ENCODE assay signal across 17 mouse cellular contexts in genomic region chr5:100185895-100186294, GRCm38 (mm10). TPM values are rescaled to one million over a fixed set of nuclear protein-coding genes. Genes with fewer than 3 reads are reported as not detected.
DNase-seq lines count a peak whose midpoint lies in the region; ATAC-seq and TF ChIP-seq lines count a peak whose summit lies in the region.
"Had no signal": no experiment of that assay in that cellular context is flagged by ENCODE, and none has a peak within 500 bp of the region (broad histone marks: within the 10 kb centered on the region; RNA-seq: fewer than 3 reads in every experiment).

No protein-coding gene starts in this region.

- DNase-seq in liver, embryonic 11.5 days (ENCODE audit: low spot score): no peak
- DNase-seq in Muller cell, postnatal 12 days (ENCODE audit: inconsistent ontology term): peak; percentile 40
- peak; percentile 44 for DNase-seq in embryo, embryonic 10 days (ENCODE audit: low spot score)
- no peak for DNase-seq in adrenal gland, postnatal 36 days
- DNase-seq in midbrain, postnatal 0 days (ENCODE audit: low spot score): no peak
- DNase-seq: cerebellum, adult 9-10 months; gastrocnemius, adult 2 months; kidney, adult 11 months; kidney, postnatal 36 days; thymus, adult 18-20 months had no signal

- no peak overlapping the region for H3K9ac ChIP-seq in liver, embryonic 12.5 days
- H3K9ac ChIP-seq in liver, embryonic 11.5 days (ENCODE audit: low read depth, low read length): no peak overlapping the region
- H3K9ac ChIP-seq in liver, embryonic 15.5 days: no peak overlapping the region
- no peak overlapping the region for H3K9ac ChIP-seq in midbrain, postnatal 0 days (replicated peaks; ENCODE audit: low read length, poor library complexity, severe bottlenecking)
- H3K9ac ChIP-seq in kidney, embryonic 15.5 days: no peak overlapping the region
- H3K9ac ChIP-seq: embryonic facial prominence, embryonic 13.5 days; heart, embryonic 12.5 days had no signal

- 0 out of 2 replicates have a peak overlapping the region, but pooled peaks have one; percentile 8 for H3K4me2 ChIP-seq in liver, embryonic 12.5 days
- H3K4me2 ChIP-seq in liver, embryonic 11.5 days: no peak overlapping the region
- H3K4me2 ChIP-seq in liver, embryonic 15.5 days: peak overlapping the region; percentile 18; the same call in 1 of the 2 replicates
- H3K4me2 ChIP-seq in midbrain, postnatal 0 days (ENCODE audit: low read depth, low read length, poor library complexity, severe bottlenecking): no peak overlapping the region
- no peak overlapping the region for H3K4me2 ChIP-seq in kidney, embryonic 15.5 days
- H3K4me2 ChIP-seq: embryonic facial prominence, embryonic 13.5 days; heart, embryonic 12.5 days had no signal

- H3K9me3 ChIP-seq in liver, embryonic 12.5 days (replicated peaks): no peaks in the 10 kb centered on the region
- H3K9me3 ChIP-seq in liver, embryonic 11.5 days (ENCODE audit: control insufficient read depth, low read length): no peaks in the 10 kb centered on the region
- H3K9me3 ChIP-seq in liver, embryonic 15.5 days (replicated peaks): no peaks in the 10 kb centered on the region
- no peaks in the 10 kb centered on the region for H3K9me3 ChIP-seq in midbrain, postnatal 0 days (ENCODE audit: low read length)
- no peaks in the 10 kb centered on the region for H3K9me3 ChIP-seq in kidney, embryonic 15.5 days (replicated peaks)
- H3K9me3 ChIP-seq: embryonic facial prominence, embryonic 13.5 days; heart, embryonic 12.5 days had no signal

- H3K27ac ChIP-seq in liver, embryonic 12.5 days: 0 out of 2 replicates have a peak overlapping the region, but pooled peaks have one; percentile 6
- H3K27ac ChIP-seq in liver, embryonic 11.5 days (ENCODE audit: low read depth, low read length): no peak overlapping the region
- 0 out of 2 replicates have a peak overlapping the region, but pooled peaks have one; percentile 38 for H3K27ac ChIP-seq in liver, embryonic 15.5 days (replicated peaks)
- H3K27ac ChIP-seq in midbrain, postnatal 0 days (ENCODE audit: low read depth, low read length): no peak overlapping the region
- H3K27ac ChIP-seq in kidney, embryonic 15.5 days: no peak overlapping the region
- H3K27ac ChIP-seq: embryonic facial prominence, embryonic 13.5 days; gastrocnemius, adult 2 months had no signal

- no peaks in the 10 kb centered on the region for H3K27me3 ChIP-seq in liver, embryonic 12.5 days (replicated peaks)
- H3K27me3 ChIP-seq in liver, embryonic 11.5 days (replicated peaks; ENCODE audit: control insufficient read depth, insufficient read depth, low read length): no peaks in the 10 kb centered on the region
- no peaks in the 10 kb centered on the region for H3K27me3 ChIP-seq in liver, embryonic 15.5 days
- no peaks in the 10 kb centered on the region for H3K27me3 ChIP-seq in midbrain, postnatal 0 days (ENCODE audit: insufficient read depth, low read length)
- no peaks in the 10 kb centered on the region for H3K27me3 ChIP-seq in kidney, embryonic 15.5 days
- H3K27me3 ChIP-seq: embryonic facial prominence, embryonic 13.5 days had no signal

- no peak for TF ChIP-seq CTCF in midbrain, postnatal 0 days (IDR thresholded peaks at IDR 0.05)

- H3K4me1 ChIP-seq in liver, embryonic 12.5 days: peaks cover 5% of the 10 kb centered on the region; the same call in 1 of the 2 replicates
- H3K4me1 ChIP-seq in liver, embryonic 11.5 days (replicated peaks; ENCODE audit: control insufficient read depth, insufficient read depth, low read length): peaks cover 4% of the 10 kb centered on the region; the same call in 1 of the 2 replicates
- H3K4me1 ChIP-seq in liver, embryonic 15.5 days (replicated peaks): no peaks in the 10 kb centered on the region
- no peaks in the 10 kb centered on the region for H3K4me1 ChIP-seq in midbrain, postnatal 0 days (ENCODE audit: insufficient read depth, low read length)
- H3K4me1 ChIP-seq in kidney, embryonic 15.5 days: peaks cover 15% of the 10 kb centered on the region

- WGBS in liver, embryonic 12.5 days (ENCODE audit: insufficient replicate concordance): 16% methylated on average over 7 of the region's 7 CpGs
- 19% methylated on average over 7 of the region's 7 CpGs for WGBS in liver, embryonic 11.5 days
- WGBS in liver, embryonic 15.5 days (ENCODE audit: insufficient replicate concordance): 28% methylated on average over 7 of the region's 7 CpGs
- 31% methylated on average over 7 of the region's 7 CpGs for WGBS in midbrain, postnatal 0 days
- WGBS in kidney, embryonic 15.5 days: 26% methylated on average over 7 of the region's 7 CpGs

- no peak overlapping the region for H3K4me3 ChIP-seq in liver, embryonic 12.5 days
- H3K4me3 ChIP-seq in liver, embryonic 11.5 days (ENCODE audit: low read depth, low read length): no peak overlapping the region
- H3K4me3 ChIP-seq in liver, embryonic 15.5 days (replicated peaks): no peak overlapping the region
- H3K4me3 ChIP-seq in midbrain, postnatal 0 days (ENCODE audit: low read depth, low read length): no peak overlapping the region
- no peak overlapping the region for H3K4me3 ChIP-seq in kidney, embryonic 15.5 days (replicated peaks)
- H3K4me3 ChIP-seq: embryonic facial prominence, embryonic 13.5 days; gastrocnemius, adult 2 months; heart, embryonic 12.5 days had no signal

- ATAC-seq in liver, embryonic 12.5 days: 0 out of 2 replicates have a peak, but pooled peaks have one; percentile 42
- no peak for ATAC-seq in liver, embryonic 11.5 days (replicated peaks; ENCODE audit: low FRiP score)
- ATAC-seq in liver, embryonic 15.5 days (ENCODE audit: insufficient read depth): peak; percentile 57
- no peak for ATAC-seq in midbrain, postnatal 0 days (ENCODE audit: low FRiP score)
- no peak for ATAC-seq in kidney, embryonic 15.5 days (replicated peaks; ENCODE audit: low FRiP score)
- ATAC-seq: CD4-positive, CD25-positive, alpha-beta regulatory T cell, adult 4 months had no signal

- no peaks in the 10 kb centered on the region for H3K36me3 ChIP-seq in liver, embryonic 12.5 days
- no peaks in the 10 kb centered on the region for H3K36me3 ChIP-seq in liver, embryonic 11.5 days (ENCODE audit: control insufficient read depth, insufficient read depth, low read length)
- H3K36me3 ChIP-seq in liver, embryonic 15.5 days (replicated peaks): no peaks in the 10 kb centered on the region
- H3K36me3 ChIP-seq in midbrain, postnatal 0 days (ENCODE audit: insufficient read depth, low read length): no peaks in the 10 kb centered on the region
- H3K36me3 ChIP-seq in kidney, embryonic 15.5 days: no peaks in the 10 kb centered on the region
- H3K36me3 ChIP-seq: embryonic facial prominence, embryonic 13.5 days; heart, embryonic 12.5 days had no signal

RNA-seq across cellular contexts. Expression of gene Tmem150c, which starts 26.3 kb away (rescaled TPM):
- polyA plus RNA-seq in liver, embryonic 12.5 days (2016; fragmentation: Nextera tagmentation; extraction: Ambion mirVana): 1.0 and 1.5 TPM in 2 replicates
- polyA plus RNA-seq in liver, embryonic 11.5 days (2014; fragmentation: Nextera tagmentation; extraction: Ambion mirVana): 1.2 and 2.3 TPM in 2 replicates
- 0.36 and 0.59 TPM in 2 replicates for polyA plus RNA-seq in liver, embryonic 15.5 days (2015; fragmentation: Nextera tagmentation; extraction: Ambion mirVana)
- 10 to 100 TPM; 12.2 to 19.0 TPM for total RNA-seq in adrenal gland, postnatal 36 days (2021)
- total RNA-seq in midbrain, postnatal 0 days (2014; rRNA removed): 63.7 and 83.0 TPM in 2 replicates
- polyA plus RNA-seq in midbrain, postnatal 0 days (2015; fragmentation: Nextera tagmentation; extraction: Ambion mirVana): 42.9 and 49.1 TPM in 2 replicates
- 18.4 and 21.9 TPM in 2 replicates for polyA plus RNA-seq in kidney, embryonic 15.5 days (2015; fragmentation: Nextera tagmentation; extraction: Ambion mirVana)
- total RNA-seq: megakaryocyte-erythroid progenitor cell, adult 5-6 weeks had no signal
- polyA plus RNA-seq: CD4-positive, CD25-positive, alpha-beta regulatory T cell, adult 4 months had no signal

Comparison
In these comparisons a context has a peak if more than half of its experiments do, and no peak if none do; other contexts are left out.
1. ATAC-seq: peak in liver, embryonic 12.5 days (single experiment) and liver, embryonic 15.5 days (single experiment); none in liver, embryonic 11.5 days (single experiment), midbrain, postnatal 0 days (single experiment) and kidney, embryonic 15.5 days (single experiment).
2. H3K27ac ChIP-seq: peak in liver, embryonic 12.5 days (single experiment) and liver, embryonic 15.5 days (single experiment); none in liver, embryonic 11.5 days (single experiment), midbrain, postnatal 0 days (single experiment) and kidney, embryonic 15.5 days (single experiment).
3. H3K4me2 ChIP-seq: peak in liver, embryonic 12.5 days (single experiment) and liver, embryonic 15.5 days (single experiment); none in liver, embryonic 11.5 days (single experiment), midbrain, postnatal 0 days (single experiment) and kidney, embryonic 15.5 days (single experiment).
4. DNase-seq: peak in Muller cell, postnatal 12 days (single experiment) and embryo, embryonic 10 days (single experiment); none in liver, embryonic 11.5 days (single experiment), adrenal gland, postnatal 36 days (0 of 2) and midbrain, postnatal 0 days (single experiment).